Comparison of ENCODE assay signal across 25 mouse cellular contexts in the genomic region with DNA sequence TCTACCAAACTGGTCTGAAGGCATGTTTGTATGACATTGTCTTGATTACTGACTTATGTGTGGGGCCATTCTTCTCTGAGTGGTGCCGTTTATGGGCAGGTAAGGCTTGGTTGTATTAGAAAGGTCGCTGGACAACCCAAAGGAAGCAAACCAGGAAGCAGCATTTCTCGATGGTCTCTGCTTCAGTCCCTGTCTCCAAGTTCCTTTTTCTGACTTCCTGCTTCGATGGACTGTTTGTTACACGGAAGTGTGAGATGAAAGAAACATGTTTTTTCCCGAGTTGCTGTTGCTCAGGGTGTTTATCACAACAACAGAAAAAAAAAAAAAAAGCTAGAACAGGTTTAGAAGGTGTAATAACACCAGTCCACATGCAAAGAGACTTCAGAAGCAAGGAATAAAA.
"Had no signal": no experiment of that assay in that cellular context is flagged by ENCODE, and none has a peak within 500 bp of the region (broad histone marks: within the 10 kb centered on the region; RNA-seq: fewer than 3 reads in every experiment).

No protein-coding gene starts in this region.

- H3K4me2 ChIP-seq: heart, embryonic 12.5 days; hindbrain, embryonic 12.5 days; hindbrain, embryonic 14.5 days; intestine, embryonic 15.5 days; limb, embryonic 13.5 days; limb, embryonic 15.5 days; liver, embryonic 12.5 days had no signal

- H3K4me3 ChIP-seq: heart, embryonic 10.5 days; heart, embryonic 12.5 days; hindbrain, embryonic 10.5 days; hindbrain, embryonic 12.5 days; intestine, embryonic 15.5 days; limb, embryonic 13.5 days; limb, embryonic 15.5 days; liver, embryonic 12.5 days had no signal

- H3K9ac ChIP-seq: heart, embryonic 12.5 days; hindbrain, embryonic 12.5 days; hindbrain, embryonic 14.5 days; intestine, embryonic 15.5 days; limb, embryonic 13.5 days; limb, embryonic 15.5 days; liver, embryonic 12.5 days had no signal

- H3K27me3 ChIP-seq: heart, embryonic 12.5 days; hindbrain, embryonic 12.5 days; intestine, embryonic 15.5 days; limb, embryonic 13.5 days; limb, embryonic 15.5 days; liver, embryonic 12.5 days had no signal

- ATAC-seq: hindbrain, embryonic 16.5 days; inflammation-experienced regulatory T-cells, adult 6 months; intestine, embryonic 15.5 days; intestine, postnatal 0 days; liver, embryonic 12.5 days had no signal

- DNase-seq: gastrocnemius, postnatal 14 days; gastrocnemius, postnatal 36 days; heart, adult 18-20 months; heart, postnatal 10 days; heart, postnatal 4 days; kidney, adult 18-20 months; kidney, adult 8-10 months; kidney, postnatal 10 days; kidney, postnatal 25 days; kidney, postnatal 4 days; layer of hippocampus, adult 9-11 months; layer of hippocampus, postnatal 36 days; left cerebral cortex, postnatal 4 days had no signal

- H3K36me3 ChIP-seq: heart, embryonic 10.5 days; heart, embryonic 12.5 days; hindbrain, embryonic 10.5 days; hindbrain, embryonic 12.5 days; intestine, embryonic 15.5 days; limb, embryonic 13.5 days; limb, embryonic 15.5 days; liver, embryonic 12.5 days had no signal

- H3K4me1 ChIP-seq: heart, embryonic 10.5 days; heart, embryonic 12.5 days; intestine, embryonic 15.5 days; limb, embryonic 15.5 days; liver, embryonic 12.5 days had no signal

- H3K27ac ChIP-seq: heart, embryonic 10.5 days; hindbrain, embryonic 10.5 days; hindbrain, embryonic 12.5 days; hindbrain, embryonic 14.5 days; intestine, embryonic 15.5 days; limb, embryonic 13.5 days; limb, embryonic 15.5 days; liver, embryonic 12.5 days had no signal

- H3K9me3 ChIP-seq: heart, embryonic 10.5 days; heart, embryonic 12.5 days; hindbrain, embryonic 10.5 days; hindbrain, embryonic 12.5 days; intestine, embryonic 15.5 days; limb, embryonic 13.5 days; limb, embryonic 15.5 days; liver, embryonic 12.5 days had no signal
